Mouse (Mus musculus) stomach, postnatal 0 days (tissue): Measurements from ENCODE around the gene Abca2.

ENCODE experiments used
- CTCF ChIP-seq: IDR thresholded peaks from 2 replicates; pipeline ENCODE4 v1.5.1; 2016; ENCODE audit warnings: antibody characterized with exemption, low read depth, mild to moderate bottlenecking, moderate library complexity
- EP300 ChIP-seq: optimal IDR thresholded peaks from 2 replicates; pipeline ENCODE3; 2016; ENCODE audit warnings: antibody characterized with exemption

- TF ChIP-seq CTCF (no peak), EP300 (no peak)
Measured at GRCm38 (mm10) chr2:25431308-25431855, 2.9 kb downstream of the Abca2 start.
